Mouse (Mus musculus): ENCODE results near the gene Runx1.
A peak's percentile ranks its signal among the peaks of the same experiment; 100 is the strongest.

Runx1 gene

DNA sequence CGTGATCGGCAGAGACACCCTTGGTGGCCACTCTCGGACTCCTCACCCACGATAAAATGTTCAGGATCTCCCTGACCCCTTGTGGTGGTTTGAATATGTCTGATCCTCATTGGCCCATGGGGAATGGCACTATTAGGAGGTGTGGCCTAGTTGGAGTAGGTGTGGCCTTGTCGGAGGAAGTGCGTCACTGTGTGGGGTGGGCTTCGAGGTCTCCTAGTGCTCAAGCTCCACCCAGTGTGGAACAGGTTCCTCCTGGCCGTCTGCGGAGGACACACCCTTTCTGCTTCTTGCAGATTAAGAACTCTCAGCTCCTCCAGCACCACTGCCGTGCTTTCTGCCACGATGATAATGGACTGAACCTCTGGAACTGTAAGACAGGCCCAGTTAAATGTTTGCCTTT is 254.7 kb downstream of the Runx1 start:
- DNase-seq (ENCODE audit: low read depth, low spot score), result peak; percentile 22

DNA sequence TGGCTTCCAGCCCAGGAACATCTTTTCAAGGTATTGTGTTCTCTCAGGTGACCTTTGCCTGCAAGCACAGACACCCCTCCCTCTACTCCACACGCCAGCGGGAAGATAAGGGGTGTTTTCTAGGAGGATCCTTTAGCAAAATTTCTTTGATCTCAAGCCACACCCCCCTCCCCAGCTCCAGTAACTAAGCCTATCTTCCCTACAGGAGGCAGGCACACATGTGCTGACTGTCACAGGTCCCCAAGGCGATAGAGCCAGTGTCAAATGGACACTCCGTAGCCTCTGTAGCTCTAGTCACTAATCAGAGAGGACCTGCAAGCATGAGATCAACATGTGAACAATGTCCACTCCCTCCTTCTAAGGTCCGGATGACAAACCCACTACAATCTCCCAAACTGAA is 259.8 kb downstream of the Runx1 start:
- DNase-seq (ENCODE audit: low read depth, low spot score), result no peak

GRCm38 (mm10) chr16:92565708-92566107 is 260.2 kb downstream of the Runx1 start:
- peak; percentile 45 for DNase-seq (ENCODE audit: low read depth, low spot score)

GRCm38 (mm10) chr16:92565291-92565690 is 260.7 kb downstream of the Runx1 start:
- no peak for DNase-seq (ENCODE audit: low read depth, low spot score)

- no peak for DNase-seq (ENCODE audit: low read depth, low spot score)
These were observed 270.9 kb downstream of the Runx1 start for GRCm38 (mm10) chr16:92555051-92555450.

GRCm38 (mm10) chr16:92552858-92553257 is 273.1 kb downstream of the Runx1 start:
- DNase-seq (ENCODE audit: low read depth, low spot score), result no peak

GRCm38 (mm10) chr16:92552106-92552382 is 273.9 kb downstream of the Runx1 start:
- no peak for DNase-seq (ENCODE audit: low read depth, low spot score)
